ENCODE assay signal across 12 mouse cellular contexts in the genomic region with DNA sequence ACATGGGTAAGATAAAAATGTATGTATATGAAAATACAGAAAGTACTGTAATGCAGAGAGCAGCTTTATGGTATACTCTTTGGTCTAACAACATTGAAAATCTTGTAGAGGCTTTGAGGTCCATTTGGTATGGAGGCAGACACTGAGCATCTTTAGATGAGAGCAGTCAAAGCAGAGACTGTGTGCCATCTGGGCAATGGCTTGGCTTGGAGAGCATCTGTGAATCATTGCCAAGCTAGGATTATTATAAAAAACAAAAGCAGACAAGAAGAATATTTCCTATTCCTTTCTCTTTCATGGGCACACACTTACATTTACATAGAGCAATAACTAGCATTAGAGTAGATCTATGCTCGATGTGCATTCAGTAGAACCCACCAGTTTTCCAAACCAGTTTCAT.
"Had no signal": no experiment of that assay in that cellular context is flagged by ENCODE, and none has a peak within 500 bp of the region (broad histone marks: within the 10 kb centered on the region; RNA-seq: fewer than 3 reads in every experiment).

No protein-coding gene starts in this region.

- H3K9ac ChIP-seq: liver, embryonic 13.5 days had no signal

- H3K36me3 ChIP-seq: liver, embryonic 13.5 days had no signal

- H3K4me2 ChIP-seq: liver, embryonic 13.5 days; midbrain, embryonic 11.5 days had no signal

- H3K9me3 ChIP-seq: liver, embryonic 13.5 days had no signal

- H3K27ac ChIP-seq: left cerebral cortex, adult 2 months; liver, embryonic 13.5 days had no signal

- H3K27me3 ChIP-seq: liver, embryonic 13.5 days had no signal

- H3K4me1 ChIP-seq: liver, embryonic 13.5 days had no signal

- H3K4me3 ChIP-seq: left cerebral cortex, adult 2 months; liver, embryonic 13.5 days had no signal

- DNase-seq: kidney, adult 18-20 months; kidney, adult 9 months; kidney, postnatal 14 days; kidney, postnatal 4 days; liver, embryonic 13.5 days; lung, adult 2 months; lung, postnatal 14 days; lung, postnatal 4 days; midbrain, embryonic 14.5 days; thymus, postnatal 25 days had no signal
